Mouse (Mus musculus): ENCODE results near the gene Prkch. TPM values are rescaled to one million over a fixed set of nuclear protein-coding genes. Genes with fewer than 3 reads are reported as not detected.

The Prkch gene
- polyA plus RNA-seq, 1 experiment from 2014 or later: 11.2 TPM

DNA sequence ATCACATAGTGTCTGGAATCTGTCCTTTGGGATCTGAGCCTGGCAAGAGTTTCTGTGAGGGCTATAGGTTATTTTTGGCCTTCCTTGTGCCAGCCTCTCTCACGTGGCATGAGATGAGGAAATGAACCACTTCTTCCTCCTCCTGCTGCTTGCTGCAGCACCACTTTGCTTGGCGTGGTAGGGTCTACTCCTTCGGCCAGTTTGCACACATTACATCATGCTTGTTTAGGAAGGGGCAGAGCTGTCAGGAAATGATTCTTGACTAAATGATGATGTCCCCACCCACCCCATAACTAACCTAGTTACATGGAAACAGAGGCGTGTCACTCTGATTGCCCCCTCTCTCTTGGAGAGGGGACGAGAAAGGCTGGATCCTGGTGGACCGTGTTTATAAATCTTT is 28.6 kb downstream of the Prkch start:
- Histone ChIP-seq H3K4me1 (replicated peaks; ENCODE audit: insufficient read depth, low read length) (0 out of 2 replicates have a peak, but pooled peaks cover 2% of the 10 kb centered on the region), H3K9ac (ENCODE audit: low read depth, low read length) (no peak overlapping the region), H3K4me2 (ENCODE audit: low read length) (no peak overlapping the region), H3K27me3 (ENCODE audit: insufficient read depth, low read length) (no peaks in the 10 kb centered on the region), H3K36me3 (ENCODE audit: insufficient read depth, low read length) (no peaks in the 10 kb centered on the region), H3K9me3 (replicated peaks; ENCODE audit: low read length) (no peaks in the 10 kb centered on the region), H3K27ac (no peak overlapping the region), H3K4me3 (replicated peaks; ENCODE audit: low read depth, low read length) (no peak overlapping the region)
- ATAC-seq (replicated peaks; ENCODE audit: low FRiP score, low read depth) (no peak), DNase-seq (ENCODE audit: low spot score) (no peak)
- WGBS: 68% methylated on average over 6 of the region's 6 CpGs
- TF ChIP-seq CTCF (IDR thresholded peaks at IDR 0.05; ENCODE audit: low read depth): no peak

DNA sequence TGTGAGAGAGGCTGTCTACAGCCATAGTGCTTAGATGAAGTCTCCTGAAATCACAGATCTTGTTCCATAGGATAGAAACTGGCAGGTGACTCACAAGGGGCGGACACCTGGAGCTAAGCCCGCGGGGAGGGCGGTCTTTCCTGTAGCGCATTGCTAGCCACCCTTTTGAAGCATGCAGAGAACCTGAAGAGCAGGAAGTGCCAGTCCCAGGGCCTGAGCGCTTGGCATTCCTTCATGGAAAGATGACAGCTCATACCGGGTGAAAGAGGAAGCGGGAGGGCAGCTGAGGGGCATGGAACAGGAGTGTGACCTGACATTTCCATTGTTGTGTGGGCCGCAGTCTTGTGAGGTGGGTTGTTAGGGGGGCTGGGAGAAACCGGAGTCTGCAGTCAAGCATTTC is 33.1 kb downstream of the Prkch start:
- no peak for TF ChIP-seq CTCF (IDR thresholded peaks at IDR 0.05; ENCODE audit: low read depth)
- Histone ChIP-seq H3K9ac (ENCODE audit: low read depth, low read length) (no peak overlapping the region), H3K4me3 (replicated peaks; ENCODE audit: low read depth, low read length) (no peak overlapping the region), H3K4me1 (replicated peaks; ENCODE audit: insufficient read depth, low read length) (no peaks in the 10 kb centered on the region), H3K27ac (peak overlapping the region; percentile 21; the same call in 1 of the 2 replicates), H3K4me2 (ENCODE audit: low read length) (no peak overlapping the region), H3K27me3 (ENCODE audit: insufficient read depth, low read length) (no peaks in the 10 kb centered on the region), H3K9me3 (replicated peaks; ENCODE audit: low read length) (no peaks in the 10 kb centered on the region), H3K36me3 (ENCODE audit: insufficient read depth, low read length) (no peaks in the 10 kb centered on the region)
- ATAC-seq (replicated peaks; ENCODE audit: low FRiP score, low read depth): peak; percentile 82
- 40% methylated on average over 10 of the region's 10 CpGs for WGBS
- peak; percentile 59 for DNase-seq (ENCODE audit: low spot score)

DNA sequence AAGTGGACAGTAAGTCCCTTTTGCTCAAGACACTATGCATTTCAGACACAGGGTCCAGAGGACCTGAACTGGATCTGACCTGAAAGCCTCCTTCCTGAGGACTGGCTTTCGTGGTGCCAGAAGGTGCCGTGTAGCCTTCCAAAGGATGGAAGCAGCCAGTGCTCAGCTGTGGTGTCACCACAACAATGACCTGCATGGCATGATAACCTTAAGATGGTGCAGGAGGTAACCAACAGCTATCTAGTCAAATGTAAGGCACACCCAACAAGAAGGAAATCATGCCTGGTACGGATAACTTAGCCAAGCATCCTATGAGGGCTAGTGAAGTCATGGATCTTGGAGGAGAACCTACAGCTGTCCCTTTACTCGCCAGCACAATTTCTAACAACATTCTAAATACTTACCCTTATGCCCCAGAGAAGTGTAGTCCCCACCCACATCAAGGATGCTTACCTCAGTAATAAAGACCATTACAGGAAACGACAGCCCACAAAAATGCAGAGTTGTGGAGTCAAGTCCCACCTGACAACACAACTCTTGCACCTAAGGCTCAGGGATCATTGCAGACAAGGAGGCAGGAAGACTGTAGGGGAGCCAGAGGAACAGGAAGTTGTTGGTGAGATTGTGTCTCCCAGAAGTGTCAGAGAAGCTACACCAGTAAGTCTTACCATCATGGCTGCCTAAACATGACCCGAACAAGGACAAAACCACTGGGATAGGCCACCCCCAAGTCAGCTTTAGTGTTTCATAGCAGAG is 40.9 kb downstream of the Prkch start:
- no peak overlapping the region for H3K9ac ChIP-seq (ENCODE audit: low read depth, low read length)
- H3K9me3 ChIP-seq (replicated peaks; ENCODE audit: low read length): no peaks in the 10 kb centered on the region
- H3K4me3 ChIP-seq (replicated peaks; ENCODE audit: low read depth, low read length): no peak overlapping the region
- H3K27me3 ChIP-seq (ENCODE audit: insufficient read depth, low read length): no peaks in the 10 kb centered on the region
- 86% methylated on average over 6 of the region's 6 CpGs for WGBS
- no peak overlapping the region for H3K27ac ChIP-seq
- no peak for DNase-seq (ENCODE audit: low spot score)
- no peak for ATAC-seq (replicated peaks; ENCODE audit: low FRiP score, low read depth)
- H3K4me1 ChIP-seq (replicated peaks; ENCODE audit: insufficient read depth, low read length): no peaks in the 10 kb centered on the region
- no peak for TF ChIP-seq CTCF (IDR thresholded peaks at IDR 0.05; ENCODE audit: low read depth)
- H3K36me3 ChIP-seq (ENCODE audit: insufficient read depth, low read length): no peaks in the 10 kb centered on the region
- no peak overlapping the region for H3K4me2 ChIP-seq (ENCODE audit: low read length)

DNA sequence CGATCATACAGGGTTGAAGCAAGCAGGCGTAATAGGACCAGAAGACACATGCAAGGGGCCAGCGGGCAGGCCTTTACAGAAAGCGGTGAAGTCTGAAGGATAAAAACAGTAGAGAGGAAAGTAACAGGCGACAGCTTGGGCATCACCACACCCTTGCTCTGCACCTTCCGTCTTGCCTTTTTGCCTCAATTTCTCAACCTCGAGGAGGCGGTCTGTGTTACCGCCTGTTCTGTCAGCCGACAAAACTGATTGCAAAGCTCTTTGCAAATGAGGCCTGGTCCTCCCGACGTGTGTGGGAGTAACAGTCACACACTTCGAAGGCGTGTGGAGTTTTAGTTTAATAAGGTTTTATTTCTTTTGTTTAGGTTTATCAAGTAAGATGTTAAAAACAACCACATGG is 43.3 kb downstream of the Prkch start:
- Histone ChIP-seq H3K9me3 (replicated peaks; ENCODE audit: low read length) (no peaks in the 10 kb centered on the region), H3K4me1 (replicated peaks; ENCODE audit: insufficient read depth, low read length) (peaks cover 4% of the 10 kb centered on the region), H3K27me3 (ENCODE audit: insufficient read depth, low read length) (no peaks in the 10 kb centered on the region), H3K4me3 (replicated peaks; ENCODE audit: low read depth, low read length) (no peak overlapping the region), H3K4me2 (ENCODE audit: low read length) (no peak overlapping the region), H3K9ac (ENCODE audit: low read depth, low read length) (no peak overlapping the region), H3K36me3 (ENCODE audit: insufficient read depth, low read length) (no peaks in the 10 kb centered on the region), H3K27ac (no peak overlapping the region)
- TF ChIP-seq CTCF (IDR thresholded peaks at IDR 0.05; ENCODE audit: low read depth): no peak
- no peak for DNase-seq (ENCODE audit: low spot score)
- WGBS: 82% methylated on average over 14 of the region's 14 CpGs
- ATAC-seq (replicated peaks; ENCODE audit: low FRiP score, low read depth): no peak

DNA sequence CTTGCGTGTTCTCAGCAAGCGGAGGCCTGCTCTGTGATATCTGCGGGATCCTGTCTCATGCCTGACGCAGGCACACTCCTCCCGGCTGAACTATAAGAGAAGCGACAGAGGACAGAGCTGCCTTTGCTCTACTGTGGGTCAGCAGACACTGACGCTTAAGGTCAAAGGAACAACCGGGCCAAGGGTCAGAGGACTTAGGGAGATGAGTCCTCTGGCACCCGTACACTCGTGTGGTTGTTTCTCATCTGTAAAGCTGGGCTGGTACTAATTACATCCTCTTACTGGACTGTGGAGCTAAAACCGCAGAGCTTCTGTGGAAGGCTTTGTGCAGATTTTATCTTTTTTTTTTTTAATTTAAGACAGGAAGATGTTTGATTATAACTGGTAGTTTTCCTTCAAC is 46.0 kb downstream of the Prkch start:
- TF ChIP-seq CTCF (IDR thresholded peaks at IDR 0.05; ENCODE audit: low read depth): no peak
- no peak overlapping the region for H3K4me3 ChIP-seq (replicated peaks; ENCODE audit: low read depth, low read length)
- no peak for DNase-seq (ENCODE audit: low spot score)
- ATAC-seq (replicated peaks; ENCODE audit: low FRiP score, low read depth): no peak
- no peak overlapping the region for H3K27ac ChIP-seq
- no peaks in the 10 kb centered on the region for H3K9me3 ChIP-seq (replicated peaks; ENCODE audit: low read length)
- H3K9ac ChIP-seq (ENCODE audit: low read depth, low read length): no peak overlapping the region
- H3K27me3 ChIP-seq (ENCODE audit: insufficient read depth, low read length): no peaks in the 10 kb centered on the region
- 62% methylated on average over 11 of the region's 11 CpGs for WGBS
- no peaks in the 10 kb centered on the region for H3K36me3 ChIP-seq (ENCODE audit: insufficient read depth, low read length)
- H3K4me2 ChIP-seq (ENCODE audit: low read length): no peak overlapping the region
- peaks cover 10% of the 10 kb centered on the region for H3K4me1 ChIP-seq (replicated peaks; ENCODE audit: insufficient read depth, low read length)

DNA sequence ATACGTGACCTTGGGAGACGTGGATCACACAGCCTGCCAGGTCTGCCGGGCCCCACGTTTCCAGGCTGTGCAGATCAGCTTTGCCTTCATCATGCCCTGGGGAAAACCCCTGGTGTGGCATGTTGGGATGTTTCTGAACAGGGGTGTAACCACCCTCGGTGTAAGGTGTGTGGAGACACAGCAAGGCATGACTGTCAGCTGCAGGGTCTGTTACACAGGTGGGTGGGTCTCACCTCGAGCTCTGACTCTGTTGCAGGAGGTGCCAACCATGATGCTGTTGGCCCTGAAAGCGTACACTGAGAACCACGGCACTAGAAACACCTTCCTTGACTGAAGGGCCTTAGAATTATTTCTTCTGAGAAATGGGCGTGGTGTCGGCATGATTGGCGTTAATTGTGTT is 46.6 kb downstream of the Prkch start:
- H3K27ac ChIP-seq: no peak overlapping the region
- TF ChIP-seq CTCF (IDR thresholded peaks at IDR 0.05; ENCODE audit: low read depth): no peak
- no peak for DNase-seq (ENCODE audit: low spot score)
- 63% methylated on average over 11 of the region's 11 CpGs for WGBS
- H3K4me2 ChIP-seq (ENCODE audit: low read length): no peak overlapping the region
- no peak overlapping the region for H3K4me3 ChIP-seq (replicated peaks; ENCODE audit: low read depth, low read length)
- ATAC-seq (replicated peaks; ENCODE audit: low FRiP score, low read depth): no peak
- H3K9me3 ChIP-seq (replicated peaks; ENCODE audit: low read length): no peaks in the 10 kb centered on the region
- H3K9ac ChIP-seq (ENCODE audit: low read depth, low read length): no peak overlapping the region
- no peaks in the 10 kb centered on the region for H3K36me3 ChIP-seq (ENCODE audit: insufficient read depth, low read length)
- H3K27me3 ChIP-seq (ENCODE audit: insufficient read depth, low read length): no peaks in the 10 kb centered on the region
- peaks cover 10% of the 10 kb centered on the region for H3K4me1 ChIP-seq (replicated peaks; ENCODE audit: insufficient read depth, low read length)

All from kidney, postnatal 0 days (tissue).